Mouse (Mus musculus) limb, embryonic 15.5 days (tissue): Measurements from ENCODE around the gene Frem2. TPM values are rescaled to one million over a fixed set of nuclear protein-coding genes. Genes with fewer than 3 reads are reported as not detected.

ENCODE experiments used
- ATAC-seq: fragments of 200-750 bp; cut with Nextera tagmentation; 2 replicates; pipeline ENCODE4 v1.8.0; 2017; ENCODE audit warnings: low read depth, moderate TSS enrichment; ENCODE audit not compliant: insufficient number of reproducible peaks, low FRiP score, low TSS enrichment
- H3K27ac ChIP-seq: fragments of 300-500 bp; sonication (generic); 2 replicates; pipeline ENCODE4 v1.5.1; 2015; ENCODE audit warnings: moderate library complexity, mild to moderate bottlenecking, inconsistent platforms
- H3K27me3 ChIP-seq: fragments of 300-500 bp; sonication (generic); 2 replicates; pipeline ENCODE4 v1.6.1; 2015; ENCODE audit warnings: inconsistent platforms
- H3K36me3 ChIP-seq: fragments of 300-500 bp; sonication (generic); 2 replicates; pipeline ENCODE4 v1.6.1; 2015; ENCODE audit warnings: inconsistent platforms
- H3K4me1 ChIP-seq: fragments of 300-500 bp; sonication (generic); 2 replicates; pipeline ENCODE4 v1.6.1; 2015; ENCODE audit warnings: inconsistent platforms
- H3K4me2 ChIP-seq: fragments of 300-500 bp; sonication (generic); 2 replicates; pipeline ENCODE4 v1.6.1; 2015; ENCODE audit warnings: mild to moderate bottlenecking, inconsistent platforms
- H3K4me3 ChIP-seq: fragments of 300-500 bp; sonication (generic); 2 replicates; pipeline ENCODE4 v1.5.1; 2015; ENCODE audit warnings: mild to moderate bottlenecking, inconsistent platforms
- H3K9ac ChIP-seq: fragments of 300-500 bp; sonication (generic); 2 replicates; pipeline ENCODE4 v1.6.1; 2015; ENCODE audit warnings: inconsistent platforms
- H3K9me3 ChIP-seq: fragments of 300-500 bp; sonication (generic); 2 replicates; pipeline ENCODE4 v1.6.1; 2016; ENCODE audit warnings: inconsistent platforms
- WGBS: fragments of 180-500 bp; shearing (Covaris S2); methylation state at CpG from one replicate; pipeline ENCODE4 v1.1.7; 2015; 5-methylcytosine and 5-hydroxymethylcytosine counted together
- polyA plus RNA-seq: library from polyadenylated mRNA; unstranded; fragments of >200 nt; fragmentation: Nextera tagmentation; extraction: Ambion mirVana; gene quantifications from 2 replicates; pipeline ENCODE4 v1.2.1, GENCODE M21; 2015

Gene Frem2
- polyA plus RNA-seq, 1 experiment from 2014 or later: 5.2 TPM

DNA sequence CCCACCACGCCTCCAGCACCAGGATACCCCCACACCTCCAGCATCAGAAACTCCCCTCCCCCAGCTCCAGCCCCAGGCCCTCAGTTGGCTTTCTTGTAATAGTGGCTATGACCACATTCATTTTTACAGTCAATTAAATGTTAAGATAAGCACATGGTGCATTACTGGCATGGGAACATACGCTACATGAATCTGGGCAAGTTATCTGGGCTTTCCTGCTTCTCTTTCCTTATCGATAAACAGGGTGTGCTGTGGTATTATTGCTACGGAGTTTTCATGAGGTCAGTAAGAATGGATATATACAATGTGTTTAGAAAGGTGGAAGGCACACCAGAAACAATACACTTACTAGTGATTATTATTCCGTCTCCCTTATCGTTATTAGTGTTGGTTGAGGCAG lies 125.1 kb downstream of the Frem2 start:
- Histone ChIP-seq H3K36me3 (peaks cover 2% of the 10 kb centered on the region; the same call in 1 of the 2 replicates), H3K4me1 (no peaks in the 10 kb centered on the region), H3K27ac (no peak overlapping the region), H3K27me3 (no peaks in the 10 kb centered on the region), H3K9me3 (no peaks in the 10 kb centered on the region), H3K9ac (no peak overlapping the region), H3K4me2 (no peak overlapping the region), H3K4me3 (no peak overlapping the region)
- WGBS: 81% methylated on average over 6 of the region's 6 CpGs
- no peak for ATAC-seq

GRCm38 (mm10) chr3:53530305-53530704 lies 126.8 kb downstream of the Frem2 start:
- ATAC-seq: no peak
- Histone ChIP-seq H3K27me3 (no peaks in the 10 kb centered on the region), H3K27ac (no peak overlapping the region)

GRCm38 (mm10) chr3:53525737-53526136 lies 131.4 kb downstream of the Frem2 start:
- H3K36me3 ChIP-seq: no peaks in the 10 kb centered on the region
- no peaks in the 10 kb centered on the region for H3K9me3 ChIP-seq
- peak overlapping the region; percentile 38 for H3K4me3 ChIP-seq
- no peak overlapping the region for H3K9ac ChIP-seq
- 16% methylated on average over 21 of the region's 21 CpGs for WGBS
- ATAC-seq: no peak
- no peaks in the 10 kb centered on the region for H3K27me3 ChIP-seq
- no peaks in the 10 kb centered on the region for H3K4me1 ChIP-seq
- peak overlapping the region; percentile 63 for H3K4me2 ChIP-seq
- no peak overlapping the region for H3K27ac ChIP-seq

More at GRCm38 (mm10) chr3:53530305-53530704, 126.8 kb downstream of the Frem2 start:
- Histone ChIP-seq H3K4me3 (no peak overlapping the region), H3K9me3 (no peaks in the 10 kb centered on the region), H3K4me1 (no peaks in the 10 kb centered on the region), H3K36me3 (no peaks in the 10 kb centered on the region), H3K9ac (no peak overlapping the region), H3K4me2 (no peak overlapping the region)
- WGBS: 57% methylated on average over 6 of the region's 6 CpGs

DNA sequence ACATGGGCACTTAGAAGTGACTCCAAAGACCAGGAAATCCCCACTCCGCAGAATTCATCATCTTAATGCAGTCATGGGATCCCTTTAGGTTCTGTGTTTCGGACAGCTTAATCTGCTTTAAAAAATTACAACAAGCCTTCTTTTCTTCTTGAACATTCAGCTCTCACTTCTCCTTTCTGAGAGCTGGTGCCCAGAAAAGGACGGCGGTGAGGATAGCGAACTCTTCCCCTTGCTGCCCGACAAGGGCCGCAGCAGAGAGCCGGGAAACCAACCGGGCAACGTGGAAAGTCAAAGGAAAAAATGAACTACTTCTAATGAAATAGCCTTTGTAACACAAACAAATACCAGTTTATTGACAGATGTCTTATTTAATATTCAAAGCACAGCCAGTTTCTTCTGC lies 134.4 kb downstream of the Frem2 start:
- no peak for ATAC-seq
- Histone ChIP-seq H3K4me3 (no peak overlapping the region), H3K36me3 (no peaks in the 10 kb centered on the region), H3K27me3 (no peaks in the 10 kb centered on the region), H3K9me3 (no peaks in the 10 kb centered on the region), H3K9ac (no peak overlapping the region), H3K4me1 (no peaks in the 10 kb centered on the region), H3K4me2 (no peak overlapping the region), H3K27ac (no peak overlapping the region)
- 88% methylated on average over 10 of the region's 10 CpGs for WGBS

DNA sequence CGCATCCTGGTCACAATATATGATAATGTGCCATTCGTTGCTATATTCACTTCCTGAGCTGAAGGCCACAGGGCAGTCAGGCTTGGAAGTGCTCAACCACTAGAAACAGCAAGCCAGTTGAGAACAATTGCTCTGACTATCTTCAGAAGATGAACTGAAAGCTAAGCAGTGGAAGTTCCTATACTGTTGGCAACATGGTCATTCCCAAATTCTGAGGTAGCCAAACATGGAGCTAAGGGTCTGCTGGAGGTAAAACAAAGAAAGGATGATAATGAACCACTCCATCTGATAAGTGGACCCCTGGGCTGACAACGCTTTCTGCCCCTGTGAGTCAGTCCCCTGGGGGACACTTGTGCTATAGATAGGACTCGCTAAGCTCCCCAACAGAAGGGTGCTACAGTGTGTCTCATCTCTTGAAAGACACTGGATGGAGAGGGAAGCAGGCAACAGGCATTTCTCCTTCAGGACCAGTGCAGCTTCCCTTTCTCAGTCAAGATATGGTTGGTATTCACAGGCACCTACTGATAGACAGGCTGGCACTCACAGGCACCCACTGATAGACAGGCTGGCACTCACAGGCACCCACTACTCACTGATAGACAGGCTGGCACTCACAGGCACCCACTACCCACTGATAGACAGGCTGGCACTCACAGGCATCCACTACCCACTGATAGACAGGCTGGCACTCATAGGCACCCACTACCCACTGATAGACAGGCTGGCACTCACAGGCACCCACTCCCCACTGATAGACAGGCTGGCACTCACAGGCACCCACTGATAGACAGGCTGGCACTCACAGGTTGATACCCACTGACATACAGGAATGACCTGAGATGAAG lies 142.7 kb downstream of the Frem2 start:
- Histone ChIP-seq H3K9ac (no peak overlapping the region), H3K4me3 (no peak overlapping the region), H3K27me3 (no peaks in the 10 kb centered on the region), H3K27ac (no peak overlapping the region), H3K4me1 (no peaks in the 10 kb centered on the region), H3K4me2 (no peak overlapping the region), H3K9me3 (no peaks in the 10 kb centered on the region), H3K36me3 (no peaks in the 10 kb centered on the region)
- ATAC-seq: no peak
- 82% methylated on average over 4 of the region's 4 CpGs for WGBS

- H3K4me3 ChIP-seq: no peak overlapping the region
- H3K27me3 ChIP-seq: no peaks in the 10 kb centered on the region
- no peak for ATAC-seq
- H3K36me3 ChIP-seq: no peaks in the 10 kb centered on the region
- H3K9ac ChIP-seq: no peak overlapping the region
- 47% methylated on average over 5 of the region's 5 CpGs for WGBS
- H3K4me2 ChIP-seq: no peak overlapping the region
- H3K4me1 ChIP-seq: no peaks in the 10 kb centered on the region
- H3K27ac ChIP-seq: no peak overlapping the region
- no peaks in the 10 kb centered on the region for H3K9me3 ChIP-seq
These were observed 144.1 kb downstream of the Frem2 start for GRCm38 (mm10) chr3:53513096-53513495.

DNA sequence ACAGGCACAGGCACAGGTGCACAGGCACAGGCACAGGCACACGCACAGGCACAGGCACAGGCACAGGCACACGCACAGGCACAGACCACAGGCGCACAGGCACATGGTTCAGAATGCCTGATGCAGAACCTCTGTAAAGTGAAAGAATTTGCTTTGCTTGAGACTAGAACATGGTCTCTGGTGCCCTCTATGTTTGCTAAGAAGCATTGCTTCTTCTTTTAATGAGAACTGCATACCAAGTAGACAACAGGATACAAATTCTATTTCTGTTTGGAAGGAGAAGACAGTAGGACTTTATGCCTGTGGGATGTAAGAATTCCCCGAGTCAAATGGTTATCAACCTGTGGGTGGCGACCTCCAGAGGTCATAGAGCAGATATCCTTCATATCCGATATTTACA lies 154.7 kb downstream of the Frem2 start:
- H3K27ac ChIP-seq: no peak overlapping the region
- 63% methylated on average over 6 of the region's 6 CpGs for WGBS
- H3K4me1 ChIP-seq: no peaks in the 10 kb centered on the region
- H3K4me2 ChIP-seq: no peak overlapping the region
- H3K9me3 ChIP-seq: no peaks in the 10 kb centered on the region
- no peaks in the 10 kb centered on the region for H3K36me3 ChIP-seq
- no peaks in the 10 kb centered on the region for H3K27me3 ChIP-seq
- H3K4me3 ChIP-seq: no peak overlapping the region
- no peak for ATAC-seq
- no peak overlapping the region for H3K9ac ChIP-seq

- Histone ChIP-seq H3K4me1 (no peaks in the 10 kb centered on the region), H3K9ac (no peak overlapping the region), H3K4me2 (no peak overlapping the region), H3K27me3 (no peaks in the 10 kb centered on the region), H3K4me3 (no peak overlapping the region), H3K27ac (no peak overlapping the region), H3K9me3 (no peaks in the 10 kb centered on the region), H3K36me3 (no peaks in the 10 kb centered on the region)
- whole genome bisulfite sequencing: 60% methylated on average over 6 of the region's 6 CpGs
- no peak for ATAC-seq
These were observed 158.7 kb downstream of the Frem2 start for GRCm38 (mm10) chr3:53498351-53498905.

DNA sequence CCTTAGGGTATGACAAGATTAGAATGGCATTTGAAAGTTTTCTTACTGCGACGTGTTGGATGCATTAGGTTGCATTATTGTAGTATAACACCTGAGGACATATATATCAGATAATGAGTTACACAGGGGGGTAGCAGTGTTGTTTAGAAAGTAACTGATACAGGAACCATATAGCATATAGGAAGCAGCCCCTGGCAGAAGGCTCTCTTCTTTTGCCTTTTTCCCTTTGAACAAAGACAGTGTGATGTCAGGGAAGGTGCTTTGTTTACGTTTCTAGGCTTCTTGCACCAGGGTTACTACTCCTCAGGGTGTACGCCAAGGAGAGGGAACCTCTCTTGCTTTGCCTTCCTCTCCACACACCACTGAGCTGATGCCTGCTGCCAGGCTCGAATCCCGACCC lies 168.8 kb downstream of the Frem2 start, which contains the start of gene Stoml3:
TSS of gene Stoml3 (plus strand) at position 301 of the 400 bp plus-strand sequence.
- Histone ChIP-seq H3K27ac (no peak within 1 kb of the TSS), H3K9ac (no peak within 1 kb of the TSS), H3K27me3 (no peaks in the 10 kb centered on the region), H3K9me3 (no peaks in the 10 kb centered on the region), H3K4me1 (no peaks in the 10 kb centered on the region; the same call in none of the 2 replicates), H3K4me2 (no peak within 1 kb of the TSS), H3K36me3 (no peaks in the 10 kb centered on the region), H3K4me3 (no peak within 1 kb of the TSS)
- 66% methylated on average over 6 of the region's 6 CpGs for WGBS
- ATAC-seq: no peak

- 67% methylated on average over 9 of the region's 9 CpGs for WGBS
- Histone ChIP-seq H3K4me3 (no peak overlapping the region), H3K4me2 (no peak overlapping the region), H3K36me3 (peaks cover 8% of the 10 kb centered on the region), H3K27me3 (no peaks in the 10 kb centered on the region), H3K27ac (no peak overlapping the region), H3K4me1 (no peaks in the 10 kb centered on the region; the same call in none of the 2 replicates), H3K9me3 (no peaks in the 10 kb centered on the region), H3K9ac (no peak overlapping the region)
- no peak for ATAC-seq
These were observed 170.1 kb downstream of the Frem2 start for GRCm38 (mm10) chr3:53486996-53487576.

DNA sequence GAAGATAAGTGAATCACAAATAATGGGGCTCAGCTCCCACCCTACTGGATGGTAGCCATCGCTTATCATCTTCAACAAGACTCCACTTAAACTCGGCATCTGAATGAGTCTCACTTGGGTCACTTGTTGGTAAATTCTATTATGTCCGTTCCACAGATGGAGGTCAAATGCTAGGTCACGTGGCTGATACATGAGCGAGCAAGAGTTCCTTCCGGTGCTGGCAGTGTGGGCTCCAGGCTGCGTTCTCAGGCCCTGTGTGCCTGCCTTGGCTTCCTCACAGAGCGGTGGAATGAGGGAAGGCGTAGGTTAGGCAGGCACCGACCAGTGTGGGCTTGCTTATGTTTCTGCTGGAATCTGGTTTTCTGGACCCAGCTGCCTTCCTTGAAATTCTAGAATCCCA lies 170.6 kb downstream of the Frem2 start:
- 71% methylated on average over 10 of the region's 10 CpGs for WGBS
- no peak for ATAC-seq
- peaks cover 12% of the 10 kb centered on the region for H3K36me3 ChIP-seq
- no peak overlapping the region for H3K27ac ChIP-seq
- no peaks in the 10 kb centered on the region; the same call in none of the 2 replicates for H3K4me1 ChIP-seq
- H3K27me3 ChIP-seq: no peaks in the 10 kb centered on the region
- no peaks in the 10 kb centered on the region for H3K9me3 ChIP-seq
- H3K4me3 ChIP-seq: no peak overlapping the region
- no peak overlapping the region for H3K9ac ChIP-seq
- H3K4me2 ChIP-seq: no peak overlapping the region

- Histone ChIP-seq H3K27me3 (no peaks in the 10 kb centered on the region), H3K27ac (no peak overlapping the region), H3K4me3 (no peak overlapping the region), H3K9me3 (no peaks in the 10 kb centered on the region), H3K36me3 (peaks cover 37% of the 10 kb centered on the region), H3K4me2 (no peak overlapping the region), H3K9ac (no peak overlapping the region), H3K4me1 (no peaks in the 10 kb centered on the region; the same call in none of the 2 replicates)
- 81% methylated on average over 8 of the region's 8 CpGs for WGBS
- no peak for ATAC-seq
These were observed 173.6 kb downstream of the Frem2 start for GRCm38 (mm10) chr3:53483414-53484059.
